Mouse (Mus musculus) midbrain, embryonic 15.5 days (tissue): ENCODE data around the gene Rassf9. TPM values are rescaled to one million over a fixed set of nuclear protein-coding genes. Genes with fewer than 3 reads are reported as not detected.

Experiments
- polyA plus RNA-seq: library from polyadenylated mRNA; unstranded; fragments of >200 nt; fragmentation: Nextera tagmentation; extraction: Ambion mirVana; gene quantifications from 2 replicates; pipeline ENCODE4 v1.2.1, GENCODE M21; 2015

Rassf9 gene
- polyA plus RNA-seq, 1 experiment from 2014 or later = 2.0 TPM

Other genes with a start within 250 kb of the Rassf9 start
- gene Nts, start 21.7 kb upstream of the Rassf9 start, polyA plus RNA-seq = 11.1 and 11.6 TPM in 2 replicates